Mouse (Mus musculus): ENCODE results near the gene Lonp2. TPM values are rescaled to one million over a fixed set of nuclear protein-coding genes. Genes with fewer than 3 reads are reported as not detected.
A peak's percentile ranks its signal among the peaks of the same experiment; 100 is the strongest.

Gene Lonp2
- polyA plus RNA-seq, 1 experiment from 2014 or later, result 42.2 TPM

- H3K36me3 ChIP-seq (ENCODE audit: inconsistent target), result no peaks in the 10 kb centered on the region
- 65% methylated on average over 6 of the region's 6 CpGs for WGBS (ENCODE audit: missing documents)
- no peak overlapping the region for H3K27ac ChIP-seq
- H3K79me2 ChIP-seq (ENCODE audit: inconsistent target), result no peaks in the 10 kb centered on the region
- no peak overlapping the region for H3K4me3 ChIP-seq (ENCODE audit: inconsistent target)
These were observed 24.5 kb upstream of the Lonp2 start for GRCm38 (mm10) chr8:86599299-86599698.

DNA sequence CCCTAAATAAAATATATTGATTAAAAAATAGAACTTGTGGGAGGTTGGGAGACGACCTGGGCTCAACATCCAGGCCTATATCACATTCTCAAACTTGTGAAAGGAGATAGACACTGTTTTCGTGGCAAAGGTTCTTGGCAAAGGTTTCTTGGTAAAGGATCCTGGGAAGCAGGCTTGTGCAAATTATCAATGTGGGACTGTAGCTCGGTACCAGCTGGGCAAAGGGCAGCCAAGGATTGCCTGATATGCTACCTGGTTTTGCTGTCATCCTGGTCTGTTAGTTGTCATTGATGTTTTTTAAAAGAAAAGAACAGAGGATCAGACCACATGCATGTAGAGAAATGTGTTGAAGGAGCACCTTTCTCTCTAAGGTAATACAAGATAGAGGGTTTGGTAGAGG lies 23.5 kb upstream of the Lonp2 start:
- H3K4me3 ChIP-seq (ENCODE audit: inconsistent target), result no peak overlapping the region
- WGBS (ENCODE audit: missing documents), result 95% methylated on average over 3 of the region's 3 CpGs
- no peaks in the 10 kb centered on the region for H3K36me3 ChIP-seq (ENCODE audit: inconsistent target)
- no peaks in the 10 kb centered on the region for H3K79me2 ChIP-seq (ENCODE audit: inconsistent target)
- no peak overlapping the region for H3K27ac ChIP-seq

GRCm38 (mm10) chr8:86603174-86603573 lies 20.7 kb upstream of the Lonp2 start:
- H3K36me3 ChIP-seq (ENCODE audit: inconsistent target), result no peaks in the 10 kb centered on the region
- no peak overlapping the region for H3K4me3 ChIP-seq (ENCODE audit: inconsistent target)
- no peaks in the 10 kb centered on the region for H3K79me2 ChIP-seq (ENCODE audit: inconsistent target)
- H3K27ac ChIP-seq, result no peak overlapping the region
- 96% methylated on average over 2 of the region's 2 CpGs for WGBS (ENCODE audit: missing documents)

DNA sequence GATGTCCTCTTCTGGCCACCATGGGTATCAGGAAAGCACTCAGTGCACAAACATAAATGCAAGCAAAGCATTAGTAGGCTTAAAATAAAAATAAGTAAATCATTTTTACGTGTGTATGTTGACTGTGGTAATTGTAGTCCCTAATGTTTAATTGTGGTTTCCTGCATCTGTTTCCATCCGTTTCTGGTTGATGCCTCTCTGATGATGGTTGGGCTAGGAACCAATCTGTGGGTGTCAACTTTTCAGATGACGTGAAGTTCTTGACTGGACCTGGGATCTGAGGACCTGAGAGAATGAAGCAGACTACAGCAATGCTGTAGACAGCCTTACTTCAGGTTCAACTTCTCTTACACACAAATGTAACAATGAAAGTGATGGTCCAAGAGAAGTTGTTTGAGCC lies 19.2 kb upstream of the Lonp2 start:
- Histone ChIP-seq H3K4me3 (ENCODE audit: inconsistent target) (no peak overlapping the region), H3K36me3 (ENCODE audit: inconsistent target) (no peaks in the 10 kb centered on the region), H3K27ac (no peak overlapping the region), H3K79me2 (ENCODE audit: inconsistent target) (no peaks in the 10 kb centered on the region)
- 12% methylated on average over 3 of the region's 3 CpGs for WGBS (ENCODE audit: missing documents)

DNA sequence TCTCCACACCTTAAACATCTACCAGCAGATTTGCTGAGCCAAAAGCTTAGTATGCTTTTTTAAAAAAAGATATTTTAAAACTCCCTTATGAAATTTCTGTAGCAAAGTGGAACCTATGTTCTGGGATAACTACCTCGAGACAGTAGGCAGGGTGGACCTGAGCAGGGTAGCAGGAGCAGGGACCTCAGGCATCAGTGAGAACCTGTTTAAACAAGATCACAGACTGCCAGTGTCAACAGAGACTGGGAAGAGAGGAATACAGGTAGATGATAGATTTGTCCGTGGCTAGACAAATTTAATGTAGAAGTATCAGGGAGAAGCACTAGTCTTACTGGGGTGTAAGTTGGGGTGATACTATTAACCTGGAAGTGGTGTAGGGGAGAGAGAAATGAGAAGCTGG lies 10.0 kb upstream of the Lonp2 start:
- no peak overlapping the region for H3K27ac ChIP-seq
- no peaks in the 10 kb centered on the region for H3K36me3 ChIP-seq (ENCODE audit: inconsistent target)
- H3K79me2 ChIP-seq (ENCODE audit: inconsistent target), result no peaks in the 10 kb centered on the region
- WGBS (ENCODE audit: missing documents), result 94% methylated on average over 2 of the region's 2 CpGs
- no peak overlapping the region for H3K4me3 ChIP-seq (ENCODE audit: inconsistent target)

GRCm38 (mm10) chr8:86615095-86615769 lies 8.6 kb upstream of the Lonp2 start:
- 92% methylated on average over 6 of the region's 6 CpGs for WGBS (ENCODE audit: missing documents)

DNA sequence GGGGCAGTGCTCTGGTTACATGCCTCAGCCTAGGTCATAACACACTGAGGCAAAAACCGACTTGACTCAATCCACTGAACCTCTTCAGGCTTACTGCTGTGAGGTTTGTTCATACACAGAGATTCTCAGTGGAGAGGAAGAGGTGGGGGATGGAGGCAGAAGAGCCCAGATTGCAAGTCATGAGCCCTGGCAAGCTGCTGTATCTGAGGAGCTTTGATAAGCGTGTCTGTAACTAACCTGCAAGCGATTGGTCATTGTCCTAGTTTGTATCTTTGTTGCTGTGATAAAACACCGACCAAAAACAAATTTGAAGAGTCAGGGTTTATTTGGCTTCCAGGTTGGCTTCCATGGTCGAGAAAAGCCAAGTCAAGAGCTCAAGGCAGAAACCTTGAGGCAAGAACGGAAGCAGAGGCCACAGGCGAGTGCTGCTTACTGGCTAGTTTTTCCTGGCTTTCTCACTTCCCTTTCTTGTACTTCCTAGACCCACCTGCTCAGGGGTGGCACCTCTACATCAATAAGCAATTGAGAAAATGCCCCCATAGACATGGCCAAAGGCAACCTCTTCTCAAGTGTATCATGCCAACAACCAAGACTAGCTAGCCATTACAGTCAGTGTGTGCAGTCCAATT lies 6.0 kb upstream of the Lonp2 start:
- Histone ChIP-seq H3K36me3 (ENCODE audit: inconsistent target) (no peaks in the 10 kb centered on the region), H3K79me2 (ENCODE audit: inconsistent target) (no peaks in the 10 kb centered on the region), H3K27ac (no peak overlapping the region), H3K4me3 (ENCODE audit: inconsistent target) (no peak overlapping the region)
- 13% methylated on average over 7 of the region's 7 CpGs for WGBS (ENCODE audit: missing documents)

More at GRCm38 (mm10) chr8:86615095-86615769, 8.6 kb upstream of the Lonp2 start:
- H3K27ac ChIP-seq, result no peak overlapping the region
- no peaks in the 10 kb centered on the region for H3K79me2 ChIP-seq (ENCODE audit: inconsistent target)
- no peak overlapping the region for H3K4me3 ChIP-seq (ENCODE audit: inconsistent target)
- H3K36me3 ChIP-seq (ENCODE audit: inconsistent target), result no peaks in the 10 kb centered on the region

DNA sequence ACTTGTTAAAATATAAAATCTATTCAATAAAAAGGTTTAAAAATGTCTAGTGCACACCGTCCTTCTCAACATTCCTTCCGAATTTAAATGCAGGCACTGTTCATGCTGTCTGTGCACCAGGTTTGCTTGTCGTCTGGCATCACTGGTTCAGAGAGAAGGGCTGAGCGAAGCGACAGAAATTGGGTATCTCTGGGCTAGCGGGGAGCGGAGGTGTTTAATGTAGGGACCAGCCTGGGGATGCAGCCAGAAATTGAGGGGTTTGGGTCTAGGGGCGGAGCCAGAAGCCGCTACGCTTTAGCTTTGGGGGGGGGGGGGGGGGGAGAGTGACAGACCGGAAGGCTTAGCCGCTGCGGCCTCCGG lies 312 bp upstream of the Lonp2 start:
- Histone ChIP-seq H3K27ac (peak overlapping the region; percentile 46), H3K36me3 (ENCODE audit: inconsistent target) (no peaks in the 10 kb centered on the region), H3K4me3 (ENCODE audit: inconsistent target) (peak overlapping the region; percentile 46), H3K79me2 (ENCODE audit: inconsistent target) (peaks cover 44% of the 10 kb centered on the region)
- WGBS (ENCODE audit: missing documents), result 2% methylated on average over 5 of the region's 14 CpGs

GRCm38 (mm10) chr8:86624915-86625314 lies 1.1 kb downstream of the Lonp2 start:
- Histone ChIP-seq H3K27ac (no peak overlapping the region), H3K4me3 (ENCODE audit: inconsistent target) (peak overlapping the region; percentile 68), H3K36me3 (ENCODE audit: inconsistent target) (no peaks in the 10 kb centered on the region), H3K79me2 (ENCODE audit: inconsistent target) (peaks cover 58% of the 10 kb centered on the region)
- WGBS (ENCODE audit: missing documents), result 18% methylated on average over 7 of the region's 7 CpGs

GRCm38 (mm10) chr8:86630212-86630611 lies 6.4 kb downstream of the Lonp2 start:
- H3K27ac ChIP-seq, result no peak overlapping the region
- peaks cover 72% of the 10 kb centered on the region for H3K79me2 ChIP-seq (ENCODE audit: inconsistent target)
- WGBS (ENCODE audit: missing documents), result 96% methylated on average over 5 of the region's 5 CpGs
- H3K36me3 ChIP-seq (ENCODE audit: inconsistent target), result peaks cover 21% of the 10 kb centered on the region; the same call in 1 of the 2 replicates
- no peak overlapping the region for H3K4me3 ChIP-seq (ENCODE audit: inconsistent target)

DNA sequence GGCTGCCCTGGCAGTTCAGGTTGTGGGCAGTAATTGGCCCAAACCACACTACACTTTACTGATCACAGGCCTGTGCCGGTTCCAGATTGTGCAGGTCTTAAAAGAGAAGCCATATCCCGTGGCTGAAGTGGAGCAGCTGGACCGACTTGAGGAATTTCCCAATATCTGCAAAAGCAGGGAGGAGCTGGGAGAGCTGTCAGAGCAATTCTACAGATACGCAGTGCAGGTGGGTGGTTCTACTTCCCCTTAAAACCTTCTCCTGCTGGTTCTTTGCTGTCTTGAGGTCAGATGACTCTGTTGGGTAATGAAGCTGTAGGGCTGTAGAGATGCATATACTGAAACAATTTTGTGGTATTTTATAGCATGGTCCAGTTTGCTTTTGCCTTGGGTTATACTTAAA lies 7.6 kb downstream of the Lonp2 start:
- WGBS (ENCODE audit: missing documents), result 43% methylated on average over 4 of the region's 4 CpGs
- H3K36me3 ChIP-seq (ENCODE audit: inconsistent target), result peaks cover 32% of the 10 kb centered on the region

DNA sequence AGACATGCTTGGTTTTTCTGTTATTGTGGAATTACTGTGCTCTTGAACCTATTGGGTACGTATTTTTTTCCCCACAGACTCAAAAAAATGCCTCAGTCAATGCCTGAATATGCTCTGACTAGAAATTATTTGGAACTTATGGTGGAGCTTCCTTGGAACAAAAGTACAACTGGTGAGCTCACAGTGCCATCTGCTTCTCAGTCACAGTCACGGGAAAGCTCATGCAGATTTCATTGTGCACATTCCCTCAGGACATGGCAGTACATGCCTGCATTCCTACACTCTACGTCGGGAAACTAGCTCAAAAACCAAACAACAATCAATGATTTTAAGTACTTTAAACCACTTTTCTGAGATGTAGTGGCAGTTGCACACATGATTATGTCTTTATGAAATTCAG lies 14.0 kb downstream of the Lonp2 start:
- Histone ChIP-seq H3K27ac (no peak overlapping the region), H3K4me3 (ENCODE audit: inconsistent target) (no peak overlapping the region), H3K79me2 (ENCODE audit: inconsistent target) (no peaks in the 10 kb centered on the region), H3K36me3 (ENCODE audit: inconsistent target) (peaks cover 90% of the 10 kb centered on the region)
- WGBS (ENCODE audit: missing documents), result 95% methylated on average over 4 of the region's 4 CpGs

More for the DNA sequence above, 7.6 kb downstream of the Lonp2 start:
- peaks cover 60% of the 10 kb centered on the region for H3K79me2 ChIP-seq (ENCODE audit: inconsistent target)
- no peak overlapping the region for H3K27ac ChIP-seq
- H3K4me3 ChIP-seq (ENCODE audit: inconsistent target), result no peak overlapping the region

DNA sequence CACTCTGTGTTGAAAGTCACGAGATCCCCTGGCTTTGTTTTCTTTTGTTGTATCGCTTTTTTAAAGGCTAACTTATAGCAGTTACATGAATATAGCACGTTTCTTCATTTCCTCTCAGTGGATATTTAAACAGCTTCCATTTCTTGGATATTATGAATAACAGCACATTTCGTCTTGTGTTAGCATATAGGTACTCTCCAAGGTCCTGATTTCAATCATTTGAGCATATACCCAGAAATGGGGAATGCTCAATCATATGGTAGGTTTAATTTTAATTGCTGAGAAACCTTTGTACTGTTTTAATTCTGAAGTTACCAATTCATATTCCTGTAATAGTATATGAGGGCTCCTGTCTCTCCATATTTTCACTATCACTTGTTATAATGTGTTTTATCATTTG lies 15.1 kb downstream of the Lonp2 start:
- Histone ChIP-seq H3K79me2 (ENCODE audit: inconsistent target) (no peaks in the 10 kb centered on the region), H3K36me3 (ENCODE audit: inconsistent target) (peaks cover 91% of the 10 kb centered on the region), H3K4me3 (ENCODE audit: inconsistent target) (no peak overlapping the region), H3K27ac (no peak overlapping the region)
- 93% methylated on average over 4 of the region's 4 CpGs for WGBS (ENCODE audit: missing documents)

GRCm38 (mm10) chr8:86642682-86643081 lies 18.8 kb downstream of the Lonp2 start:
- Histone ChIP-seq H3K79me2 (ENCODE audit: inconsistent target) (no peaks in the 10 kb centered on the region), H3K4me3 (ENCODE audit: inconsistent target) (no peak overlapping the region), H3K27ac (no peak overlapping the region), H3K36me3 (ENCODE audit: inconsistent target) (peaks cover 61% of the 10 kb centered on the region)
- 94% methylated on average over 3 of the region's 3 CpGs for WGBS (ENCODE audit: missing documents)

- 94% methylated on average over 4 of the region's 4 CpGs for WGBS (ENCODE audit: missing documents)
- Histone ChIP-seq H3K27ac (no peak overlapping the region), H3K4me3 (ENCODE audit: inconsistent target) (no peak overlapping the region), H3K36me3 (ENCODE audit: inconsistent target) (peaks cover 43% of the 10 kb centered on the region), H3K79me2 (ENCODE audit: inconsistent target) (no peaks in the 10 kb centered on the region)
These were observed 20.8 kb downstream of the Lonp2 start for GRCm38 (mm10) chr8:86644661-86645060.

All from macrophage (primary cell).